18 mouse cellular contexts compared by ENCODE assay signal in the genomic region with DNA sequence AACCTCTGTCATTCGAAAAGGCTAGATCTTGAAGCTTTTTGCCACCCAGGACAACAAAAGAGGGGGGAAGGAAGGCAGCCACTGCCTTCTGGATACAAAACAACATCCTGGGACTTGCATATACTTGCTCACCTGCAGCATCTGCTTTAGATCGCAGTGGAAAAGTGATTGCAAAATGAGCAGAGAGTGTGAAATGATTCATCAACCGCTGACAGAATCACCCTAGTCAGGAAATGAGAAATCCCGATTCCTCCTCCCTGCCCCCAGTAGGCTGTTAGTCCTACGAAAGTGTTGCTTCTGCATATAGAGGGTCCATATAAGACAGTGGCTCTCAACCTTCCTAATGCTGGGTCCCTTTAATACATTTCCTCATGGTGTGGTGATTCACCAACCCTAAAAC.
A peak's percentile ranks its signal among the peaks of the same experiment; 100 is the strongest.
DNase-seq lines count a peak whose midpoint lies in the region; TF ChIP-seq lines count a peak whose summit lies in the region.
"Had no signal": no experiment of that assay in that cellular context is flagged by ENCODE, and none has a peak within 500 bp of the region (broad histone marks: within the 10 kb centered on the region; RNA-seq: fewer than 3 reads in every experiment).

No protein-coding gene starts in this region.

- H3K36me3 ChIP-seq in CH12.LX (replicated peaks in 1 of 2; ENCODE audit: control insufficient read depth in 1 of 2, insufficient read depth in 1 of 2, low read length in 1 of 2), result no peaks in the 10 kb centered on the region
- H3K36me3 ChIP-seq: forebrain, embryonic 12.5 days; heart, embryonic 10.5 days; lung, embryonic 15.5 days had no signal

- peak; percentile 97 for TF ChIP-seq EP300 in CH12.LX (IDR thresholded peaks at IDR 0.05; ENCODE audit: low read length)

- no peak overlapping the region for H3K4me3 ChIP-seq in layer of hippocampus, adult 2 months
- H3K4me3 ChIP-seq in CH12.LX (replicated peaks in 1 of 3; ENCODE audit: low read depth in 2 of 3, low read length in 2 of 3, poor library complexity in 1 of 3), result no peak overlapping the region
- H3K4me3 ChIP-seq: forebrain, embryonic 12.5 days; heart, embryonic 10.5 days; lung, embryonic 15.5 days had no signal

- no peak for TF ChIP-seq CTCF in layer of hippocampus, adult 2 months (conservative IDR thresholded peaks at IDR 0.05)
- no peak for TF ChIP-seq CTCF in CH12.LX (conservative IDR thresholded peaks at IDR 0.05 in 1 of 2, IDR thresholded peaks at IDR 0.05 in 1 of 2; ENCODE audit: low read depth in 2 of 2, low read length in 2 of 2)

- H3K9ac ChIP-seq in CH12.LX (ENCODE audit: insufficient read depth, low read depth), result no peak overlapping the region
- H3K9ac ChIP-seq: forebrain, embryonic 12.5 days; liver, embryonic 14.5 days; lung, embryonic 15.5 days had no signal

- dilution Hi-C loops in CH12.LX (cut with MboI; ENCODE audit: extremely low pct_ligation_motif_present, extremely low pct_unique_long_range_greater_than_20kb, low sequenced_read_pairs), result no loop called here

- 0 out of 2 replicates have a peak overlapping the region, but pooled peaks have one; percentile 19 for H3K27ac ChIP-seq in layer of hippocampus, adult 2 months
- H3K27ac ChIP-seq in CH12.LX (ENCODE audit: insufficient read depth, low read depth), result no peak overlapping the region
- H3K27ac ChIP-seq: forebrain, embryonic 12.5 days; heart, embryonic 10.5 days; liver, embryonic 14.5 days; lung, embryonic 15.5 days had no signal

- H3K4me1 ChIP-seq in CH12.LX (ENCODE audit: control insufficient read depth in 1 of 2, insufficient read depth in 2 of 2), result peaks cover 14 to 35% of the 10 kb centered on the region in 2 experiments; a peak in 3 of 4 replicates
- H3K4me1 ChIP-seq: lung, embryonic 15.5 days had no signal

- no peaks in the 10 kb centered on the region for H3K79me2 ChIP-seq in CH12.LX (replicated peaks; ENCODE audit: control insufficient read depth, extremely low read depth, insufficient read depth, poor library complexity, severe bottlenecking)

- TF ChIP-seq POLR2A in CH12.LX (IDR thresholded peaks at IDR 0.05; ENCODE audit: low read depth, low read length), result no peak

- DNase-seq in layer of hippocampus, adult 2 months (ENCODE audit: low spot score in 2 of 2), result no peak
- no peak for DNase-seq in layer of hippocampus, adult 18-20 months (ENCODE audit: low spot score in 2 of 2)
- peak; percentile 83 for DNase-seq in 416B (ENCODE audit: low read depth)
- peak; percentile 65 for DNase-seq in CH12.LX (ENCODE audit: extremely low read depth)
- peak; percentile 5 for DNase-seq in induced T-regulatory cell, adult 2 months (ENCODE audit: low read depth)
- DNase-seq in embryo, embryonic 10 days (ENCODE audit: low spot score), result no peak
- DNase-seq in spleen, postnatal 10 days (ENCODE audit: low spot score in 2 of 2), result no peak
- DNase-seq: adrenal gland, postnatal 10 days; cerebellum, adult 2 months; cerebellum, postnatal 25 days; kidney, adult 8-10 months; kidney, postnatal 10 days; layer of hippocampus, postnatal 36 days; lung, postnatal 36 days had no signal

- no peaks in the 10 kb centered on the region for H3K9me3 ChIP-seq in CH12.LX (replicated peaks; ENCODE audit: low read length)
- H3K9me3 ChIP-seq: forebrain, embryonic 12.5 days; heart, embryonic 10.5 days; lung, embryonic 15.5 days had no signal

- no peaks in the 10 kb centered on the region for H3K27me3 ChIP-seq in CH12.LX (replicated peaks)
- H3K27me3 ChIP-seq: forebrain, embryonic 12.5 days; lung, embryonic 15.5 days had no signal

- in situ Hi-C loops in CH12.LX (cut with MboI; ENCODE audit: low pct_ligation_motif_present, low pct_unique_long_range_greater_than_20kb, low sequenced_read_pairs), result no loop called here

- H3K4me2 ChIP-seq in CH12.LX (ENCODE audit: insufficient read depth, low read depth, poor library complexity, severe bottlenecking), result no peak overlapping the region
- H3K4me2 ChIP-seq: forebrain, embryonic 12.5 days; lung, embryonic 15.5 days had no signal

- TF ChIP-seq RAD21 in CH12.LX (IDR thresholded peaks at IDR 0.05; ENCODE audit: low read depth, low read length), result no peak

TF ChIP-seq in CH12.LX, 34 proteins besides CTCF, POLR2A, EP300 and RAD21:
- TF ChIP-seq ELF1 (IDR thresholded peaks at IDR 0.05; ENCODE audit: low read depth, low read length) (peak; percentile 45), POLR2AphosphoS2 (IDR thresholded peaks at IDR 0.05; ENCODE audit: low read depth, low read length) (no peak), NELFE (IDR thresholded peaks at IDR 0.05; ENCODE audit: low read depth, low read length) (0 out of 2 replicates have a peak, but pooled peaks have one; percentile 17), MEF2A (IDR thresholded peaks at IDR 0.05; ENCODE audit: borderline replicate concordance, low read depth, low read length) (peak; percentile 74; the same call in 1 of the 2 replicates), ZKSCAN1 (IDR thresholded peaks at IDR 0.05; ENCODE audit: borderline replicate concordance, low read depth, low read length) (no peak), CHD2 (IDR thresholded peaks at IDR 0.05; ENCODE audit: low read length) (peak; percentile 86), ETS1 (conservative IDR thresholded peaks at IDR 0.05; ENCODE audit: low read depth, low read length) (peak; percentile 84), TCF12 (IDR thresholded peaks at IDR 0.05; ENCODE audit: low read depth, low read length) (peak; percentile 84), SIN3A (IDR thresholded peaks at IDR 0.05; ENCODE audit: low read length) (peak; percentile 57; the same call in 1 of the 2 replicates), UBTF (IDR thresholded peaks at IDR 0.05; ENCODE audit: low read depth, low read length) (no peak), TBP (conservative IDR thresholded peaks at IDR 0.05; ENCODE audit: low read depth, low read length) (no peak), MYC (IDR thresholded peaks at IDR 0.05; ENCODE audit: low read depth, low read length) (peak; percentile 47; the same call in 1 of the 2 replicates), JUND (conservative IDR thresholded peaks at IDR 0.05; ENCODE audit: low read depth, low read length) (peak; percentile 89), BHLHE40 (IDR thresholded peaks at IDR 0.05; ENCODE audit: low read depth, low read length) (peak; percentile 87), GABPA (IDR thresholded peaks at IDR 0.05; ENCODE audit: insufficient replicate concordance, low read depth, low read length) (no peak), MAFK (IDR thresholded peaks at IDR 0.05; ENCODE audit: insufficient replicate concordance, low read length) (peak; percentile 64), PAX5 (IDR thresholded peaks at IDR 0.05; ENCODE audit: low read length) (no peak), MAZ (IDR thresholded peaks at IDR 0.05; ENCODE audit: low read depth, low read length) (peak; percentile 63; the same call in 1 of the 2 replicates), KAT2A (IDR thresholded peaks at IDR 0.05; ENCODE audit: insufficient replicate concordance, low read length) (0 out of 2 replicates have a peak, but pooled peaks have one; percentile 38), SMC3 (IDR thresholded peaks at IDR 0.05; ENCODE audit: low read depth, low read length) (peak; percentile 10; the same call in 1 of the 2 replicates), E2F4 (IDR thresholded peaks at IDR 0.05; ENCODE audit: insufficient replicate concordance, low read depth, low read length) (no peak), ZMIZ1 (IDR thresholded peaks at IDR 0.05; ENCODE audit: low read depth, low read length) (peak; percentile 48; the same call in 1 of the 2 replicates), USF1 (IDR thresholded peaks at IDR 0.05; ENCODE audit: low read depth, low read length) (no peak), RCOR1 (conservative IDR thresholded peaks at IDR 0.05; ENCODE audit: low read depth, low read length) (peak; percentile 97), JUN (IDR thresholded peaks at IDR 0.05; ENCODE audit: insufficient read depth, low read depth, low read length) (peak; percentile 86), IRF4 (IDR thresholded peaks at IDR 0.05; ENCODE audit: low read depth, low read length) (peak; percentile 96), ZNF384 (IDR thresholded peaks at IDR 0.05; ENCODE audit: low read depth, low read length) (no peak), NRF1 (IDR thresholded peaks at IDR 0.05; ENCODE audit: low read depth, low read length) (no peak), ZC3H11A (IDR thresholded peaks at IDR 0.05; ENCODE audit: low read depth, low read length) (no peak), MXI1 (IDR thresholded peaks at IDR 0.05; ENCODE audit: low read depth, low read length) (no peak), HCFC1 (IDR thresholded peaks at IDR 0.05; ENCODE audit: low read depth, low read length) (peak; percentile 40), USF2 (conservative IDR thresholded peaks at IDR 0.05; ENCODE audit: low read depth, low read length) (no peak), CHD1 (IDR thresholded peaks at IDR 0.05; ENCODE audit: low read depth, low read length) (no peak), MAX (IDR thresholded peaks at IDR 0.05; ENCODE audit: low read length) (peak; percentile 48; the same call in 1 of the 2 replicates)

Comparison
In these comparisons a context has a peak if more than half of its experiments do, and no peak if none do; other contexts are left out.
1. DNase-seq: peak in 416B (single experiment), CH12.LX (single experiment) and induced T-regulatory cell, adult 2 months (single experiment); none in layer of hippocampus, adult 2 months (0 of 2), layer of hippocampus, adult 18-20 months (0 of 2), embryo, embryonic 10 days (single experiment) and spleen, postnatal 10 days (0 of 2).